Mouse (Mus musculus) liver, postnatal 0 days (tissue): ENCODE data around the gene Jak2.

Experiments
- CTCF ChIP-seq: sonication (generic); IDR thresholded peaks from 2 replicates; pipeline ENCODE4 v1.5.1; 2016; ENCODE audit warnings: antibody characterized with exemption, low read depth
- EP300 ChIP-seq: IDR thresholded peaks from 2 replicates; pipeline ENCODE4 v1.6.1; 2016; ENCODE audit warnings: antibody characterized with exemption, low read depth, mild to moderate bottlenecking

DNA sequence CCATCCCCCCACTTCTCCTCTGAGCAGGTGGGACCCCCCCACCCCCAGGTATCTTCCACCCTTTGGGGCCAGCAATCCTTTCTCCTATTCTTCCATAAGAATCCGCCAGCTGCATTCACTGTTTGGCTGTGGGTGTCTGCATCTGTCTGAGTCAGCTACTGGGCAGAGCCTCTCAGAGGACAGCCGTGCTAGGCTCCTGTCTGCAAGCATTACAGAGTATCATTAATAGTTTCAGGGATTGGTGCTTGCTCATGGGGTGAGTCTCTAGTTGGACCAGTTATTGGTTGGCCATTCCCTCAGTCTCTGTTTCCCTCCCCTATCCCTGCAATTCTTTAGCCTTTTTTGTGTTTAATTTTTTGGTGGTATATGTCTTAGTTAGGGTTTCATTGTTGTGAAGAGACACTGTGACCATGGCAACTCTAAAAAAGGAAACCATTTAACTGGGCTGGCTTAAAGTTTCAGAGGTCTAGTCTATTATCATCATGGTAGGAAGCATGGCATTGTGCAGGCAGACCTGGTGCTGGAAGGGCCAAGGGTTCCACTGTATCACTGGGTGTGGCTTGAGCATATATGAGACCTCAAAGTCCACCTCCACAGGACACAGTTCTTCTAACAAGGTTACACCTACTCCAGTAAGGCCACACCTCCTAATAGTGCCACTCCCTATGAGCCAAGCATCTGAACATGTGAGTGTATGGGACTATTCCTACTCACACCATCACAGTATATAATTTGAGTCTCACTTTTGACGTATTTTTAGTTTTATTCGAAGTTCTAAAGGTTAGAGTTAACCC, 15.6 kb downstream of the Jak2 start:
- TF ChIP-seq CTCF, result no peak
- no peak for TF ChIP-seq EP300
